Mouse (Mus musculus) heart, embryonic 14.5 days (tissue): Measurements from ENCODE around the gene Nt5c2. TPM values are rescaled to one million over a fixed set of nuclear protein-coding genes. Genes with fewer than 3 reads are reported as not detected.

Experiments
- ATAC-seq: fragments of 200-750 bp; cut with Nextera tagmentation; 2 replicates; pipeline ENCODE4 v1.8.0; 2017; ENCODE audit warnings: low read depth, moderate TSS enrichment; ENCODE audit not compliant: insufficient number of reproducible peaks, insufficient read depth, low FRiP score
- H3K27ac ChIP-seq, 2 experiments: fragments of 200-500 bp in 1 of 2; fragments of 300-500 bp in 1 of 2; sonication (generic) in 1 of 2; replicated peaks in 1 of 2; 2 replicates each; pipeline ENCODE4 v1.5.1; 2012 to 2014; ENCODE audit warnings: low read depth in 2 of 2, low read length in 2 of 2, control low read depth in 1 of 2, mild to moderate bottlenecking in 1 of 2, mixed read lengths in 1 of 2; ENCODE audit not compliant: control insufficient read depth in 1 of 2, insufficient read depth in 1 of 2
- H3K27me3 ChIP-seq: fragments of 300-500 bp; sonication (generic); 2 replicates; pipeline ENCODE4 v1.6.1; 2014; ENCODE audit warnings: mild to moderate bottlenecking, low read length, control low read depth; ENCODE audit not compliant: control insufficient read depth, insufficient read depth
- H3K36me3 ChIP-seq: fragments of 300-500 bp; sonication (generic); 2 replicates; pipeline ENCODE4 v1.6.1; 2014; ENCODE audit warnings: mild to moderate bottlenecking, control low read depth, low read length, mixed read lengths; ENCODE audit not compliant: control insufficient read depth, insufficient read depth
- H3K4me1 ChIP-seq, 2 experiments: fragments of 200-500 bp in 1 of 2; fragments of 300-500 bp in 1 of 2; sonication (generic) in 1 of 2; 2 replicates each; pipeline ENCODE4 v1.6.1; 2012 to 2014; ENCODE audit warnings: low read length in 2 of 2, control low read depth in 1 of 2, mixed read lengths in 1 of 2; ENCODE audit not compliant: control insufficient read depth in 2 of 2, insufficient read depth in 2 of 2
- H3K4me2 ChIP-seq: fragments of 300-500 bp; sonication (generic); 2 replicates; pipeline ENCODE4 v1.6.1; 2014; ENCODE audit warnings: mild to moderate bottlenecking, low read length
- H3K4me3 ChIP-seq, 2 experiments: fragments of 200-500 bp in 1 of 2; fragments of 300-500 bp in 1 of 2; sonication (generic) in 1 of 2; 2 replicates each; pipeline ENCODE4 v1.5.1; 2012 to 2014; ENCODE audit warnings: low read length in 2 of 2, mild to moderate bottlenecking in 2 of 2, control low read depth in 1 of 2, low read depth in 1 of 2, moderate library complexity in 1 of 2; ENCODE audit not compliant: control insufficient read depth in 1 of 2, insufficient read depth in 1 of 2
- H3K9ac ChIP-seq: fragments of 300-500 bp; sonication (generic); 2 replicates; pipeline ENCODE4 v1.6.1; 2014; ENCODE audit warnings: mild to moderate bottlenecking, low read length
- H3K9me3 ChIP-seq: fragments of 300-500 bp; sonication (generic); 2 replicates; pipeline ENCODE4 v1.6.1; 2016; ENCODE audit warnings: low read length, control low read depth; ENCODE audit not compliant: control insufficient read depth
- WGBS: fragments of 180-500 bp; shearing (Covaris S2); extraction: QIAGEN DNeasy Blood & Tissue Kit; methylation state at CpG from one replicate; pipeline ENCODE4 v1.1.7; 2014; 5-methylcytosine and 5-hydroxymethylcytosine counted together
- polyA plus RNA-seq: library from polyadenylated mRNA; unstranded; fragments of >200 nt; fragmentation: Nextera tagmentation; extraction: Ambion mirVana; gene quantifications from 2 replicates; pipeline ENCODE4 v1.2.1, GENCODE M21; 2014

Nt5c2 gene
- polyA plus RNA-seq, 1 experiment from 2014 or later: 126 TPM

- no peaks in the 10 kb centered on the region for H3K9me3 ChIP-seq
- no peak overlapping the region for H3K27ac ChIP-seq
- H3K4me3 ChIP-seq: no peak overlapping the region
- no peaks in the 10 kb centered on the region for H3K27me3 ChIP-seq
- H3K9ac ChIP-seq: no peak overlapping the region
- no peak overlapping the region for H3K4me2 ChIP-seq
- no peak for ATAC-seq
- peaks cover 21 to 38% of the 10 kb centered on the region in 2 experiments for H3K4me1 ChIP-seq
- no peaks in the 10 kb centered on the region for H3K36me3 ChIP-seq
These were observed 49.5 kb downstream of the Nt5c2 start for GRCm38 (mm10) chr19:46965496-46965895.

GRCm38 (mm10) chr19:46964353-46964752 lies 50.6 kb downstream of the Nt5c2 start:
- no peak overlapping the region for H3K27ac ChIP-seq
- ATAC-seq: no peak
- no peaks in the 10 kb centered on the region for H3K9me3 ChIP-seq
- H3K4me1 ChIP-seq: peaks cover 13 to 38% of the 10 kb centered on the region in 2 experiments
- H3K9ac ChIP-seq: no peak overlapping the region
- WGBS: 33% methylated on average over 9 of the region's 9 CpGs
- H3K36me3 ChIP-seq: no peaks in the 10 kb centered on the region
- no peaks in the 10 kb centered on the region for H3K27me3 ChIP-seq
- H3K4me3 ChIP-seq: no peak overlapping the region
- H3K4me2 ChIP-seq: no peak overlapping the region

DNA sequence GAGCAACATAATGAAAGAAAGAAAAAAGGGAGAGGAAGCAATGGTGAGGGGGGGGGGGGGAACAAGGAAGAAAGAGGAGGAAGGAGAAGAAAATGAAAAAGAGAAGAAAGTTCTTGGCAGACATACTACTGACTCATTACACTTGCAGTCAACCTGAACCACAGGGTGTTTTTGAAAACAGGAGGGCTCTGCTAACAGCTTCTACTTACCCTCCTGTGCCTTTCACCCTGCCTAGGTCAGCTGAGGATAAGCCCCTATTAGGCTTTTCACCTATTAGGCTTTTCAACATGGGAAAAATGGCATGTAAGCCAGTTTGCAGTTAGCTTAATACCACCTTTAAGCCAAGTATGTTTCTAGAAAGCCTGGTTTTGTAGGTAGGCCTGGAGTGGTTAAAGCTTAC lies 51.5 kb downstream of the Nt5c2 start:
- Histone ChIP-seq H3K4me1 (peaks cover 6 to 38% of the 10 kb centered on the region in 2 experiments), H3K27ac (no peak overlapping the region), H3K9me3 (no peaks in the 10 kb centered on the region), H3K4me3 (no peak overlapping the region), H3K4me2 (no peak overlapping the region), H3K9ac (no peak overlapping the region), H3K36me3 (no peaks in the 10 kb centered on the region), H3K27me3 (no peaks in the 10 kb centered on the region)
- ATAC-seq: no peak

DNA sequence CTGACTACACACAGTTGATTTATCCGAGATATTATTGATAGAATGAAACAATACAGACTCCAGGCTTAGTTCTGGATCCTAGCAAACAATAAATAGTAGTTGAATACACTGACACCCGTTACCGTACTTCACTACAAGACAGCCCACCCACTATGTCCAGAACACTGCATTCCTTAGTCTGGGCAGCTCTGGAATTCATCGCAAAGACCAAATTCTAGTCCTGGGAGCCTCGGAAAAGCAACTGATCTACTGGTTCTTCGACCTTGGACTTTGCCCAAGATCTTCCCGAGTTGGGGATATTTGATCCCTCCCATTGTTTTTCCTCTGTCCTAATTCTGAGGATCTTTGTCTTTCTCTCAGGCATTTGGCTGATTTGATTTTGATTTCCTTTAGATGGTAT lies 52.1 kb downstream of the Nt5c2 start:
- H3K27ac ChIP-seq: peak overlapping the region in 1 of 2 experiments; percentile 99; a peak in 2 of 4 replicates

GRCm38 (mm10) chr19:46962171-46962772 lies 52.7 kb downstream of the Nt5c2 start:
- Histone ChIP-seq H3K9ac (peak overlapping the region; percentile 98), H3K4me3 (peak overlapping the region; percentile 60 to 77), H3K4me2 (peak overlapping the region; percentile 87), H3K4me1 (peaks cover 5 to 44% of the 10 kb centered on the region in 2 experiments; a peak in 3 of 4 replicates), H3K36me3 (no peaks in the 10 kb centered on the region), H3K27me3 (no peaks in the 10 kb centered on the region), H3K9me3 (no peaks in the 10 kb centered on the region), H3K27ac (peak overlapping the region; percentile 88 to 99)
- ATAC-seq: peak; percentile 89
- 0% methylated on average over 24 of the region's 54 CpGs for WGBS

More for the DNA sequence above, 52.1 kb downstream of the Nt5c2 start:
- peak overlapping the region in 1 of 2 experiments; percentile 77; a peak in 3 of 4 replicates for H3K4me3 ChIP-seq
- H3K27me3 ChIP-seq: no peaks in the 10 kb centered on the region
- H3K9me3 ChIP-seq: no peaks in the 10 kb centered on the region
- peak overlapping the region; percentile 98; the same call in 1 of the 2 replicates for H3K9ac ChIP-seq
- H3K36me3 ChIP-seq: no peaks in the 10 kb centered on the region
- peaks cover 6 to 39% of the 10 kb centered on the region in 2 experiments; a peak in 3 of 4 replicates for H3K4me1 ChIP-seq
- H3K4me2 ChIP-seq: peak overlapping the region; percentile 87
- 21% methylated on average over 7 of the region's 7 CpGs for WGBS
- ATAC-seq: no peak

DNA sequence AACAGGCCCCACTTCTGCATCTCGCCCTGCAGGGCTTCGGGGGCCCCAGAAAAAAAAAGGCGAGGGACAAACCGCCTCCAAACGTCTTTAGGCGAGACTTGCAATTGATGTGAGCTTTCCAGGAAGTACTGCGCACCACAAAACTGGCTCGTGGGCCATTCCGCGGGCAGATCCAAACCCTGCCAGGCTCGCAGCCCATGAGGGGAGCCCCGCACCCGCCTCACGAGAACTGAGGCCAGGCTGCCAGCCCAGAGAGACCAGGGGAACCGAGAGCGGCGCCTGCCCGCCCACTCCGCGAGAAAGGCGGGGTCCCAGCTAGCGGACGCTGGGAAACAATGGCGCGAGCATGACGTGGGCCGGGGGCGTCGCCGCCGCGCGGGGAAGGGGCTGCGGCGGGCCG lies 53.3 kb downstream of the Nt5c2 start:
- H3K27me3 ChIP-seq: no peaks in the 10 kb centered on the region

GRCm38 (mm10) chr19:46961047-46961651 lies 53.8 kb downstream of the Nt5c2 start:
- no peaks in the 10 kb centered on the region for H3K27me3 ChIP-seq
- peaks cover 5 to 55% of the 10 kb centered on the region in 2 experiments; a peak in 3 of 4 replicates for H3K4me1 ChIP-seq
- H3K9me3 ChIP-seq: no peaks in the 10 kb centered on the region
- peak overlapping the region; percentile 87 for H3K4me2 ChIP-seq
- WGBS: 11% methylated on average over 22 of the region's 22 CpGs
- ATAC-seq: no peak
- peak overlapping the region; percentile 64 to 99 for H3K27ac ChIP-seq
- 0 out of 2 replicates have a peak, but pooled peaks cover 8% of the 10 kb centered on the region for H3K36me3 ChIP-seq
- H3K4me3 ChIP-seq: peak overlapping the region; percentile 60 to 77
- peak overlapping the region; percentile 98 for H3K9ac ChIP-seq

More for the DNA sequence above, 53.3 kb downstream of the Nt5c2 start:
- Histone ChIP-seq H3K27ac (peak overlapping the region; percentile 64 to 99), H3K36me3 (0 out of 2 replicates have a peak, but pooled peaks cover 4% of the 10 kb centered on the region), H3K4me3 (peak overlapping the region; percentile 60 to 77), H3K4me2 (peak overlapping the region; percentile 87), H3K9ac (peak overlapping the region; percentile 98), H3K4me1 (peaks cover 5 to 50% of the 10 kb centered on the region in 2 experiments; a peak in 3 of 4 replicates), H3K9me3 (no peaks in the 10 kb centered on the region)
- 1% methylated on average over 35 of the region's 36 CpGs for WGBS
- ATAC-seq: peak; percentile 86
